Mouse (Mus musculus) regulatory T cell (primary cell): ENCODE measurements around the gene Gm128.

Source experiments
- in situ Hi-C: fragments of 300-600 bp; cut with MboI, MseI; formaldehyde crosslinking; loops from one replicate; pipeline ENCODE4 v1.15.1; 2025; ENCODE audit warnings: high pct_unique_total_duplicates

The Gm128 gene

DNA sequence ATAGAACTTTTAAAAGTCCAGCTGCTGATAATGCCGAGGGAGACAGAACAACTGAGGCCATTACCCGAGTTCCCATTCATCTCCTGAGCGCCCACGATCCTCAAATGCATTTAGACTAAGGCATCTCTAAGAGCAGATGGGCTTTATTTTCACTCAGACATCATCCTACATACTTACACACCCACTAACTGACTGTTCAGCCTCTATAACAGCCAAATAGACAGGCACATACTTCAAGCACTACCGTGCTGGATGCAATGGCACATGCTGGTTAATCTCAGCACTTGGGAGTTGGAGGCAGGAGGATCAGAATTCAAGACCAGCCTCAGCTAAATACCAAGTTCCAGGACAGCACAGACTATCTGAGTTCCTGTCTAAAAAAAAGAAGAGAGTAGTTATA lies 28.4 kb upstream of the Gm128 start:
- in situ Hi-C loops: loop anchor here (10.0 to 25.0 kb wide), 2 partner anchors 755 to 1332 kb away; partner anchors contain the start of gene Gm9117

GRCm38 (mm10) chr3:95267855-95268254 lies 26.5 kb upstream of the Gm128 start:
- in situ Hi-C loops: loop anchor here (10.0 to 25.0 kb wide), 2 partner anchors 753 to 1331 kb away; partner anchors contain the start of gene Gm9117

GRCm38 (mm10) chr3:95266052-95266451 lies 24.7 kb upstream of the Gm128 start:
- in situ Hi-C loops: loop anchor here (10.0 to 25.0 kb wide), 2 partner anchors 751 to 1329 kb away; partner anchors contain the start of gene Gm9117

- in situ Hi-C loops: loop anchor here (10.0 to 25.0 kb wide), 2 partner anchors 750 to 1327 kb away; partner anchors contain the start of gene Gm9117
Observed at GRCm38 (mm10) chr3:95264724-95265123, 23.3 kb upstream of the Gm128 start.

DNA sequence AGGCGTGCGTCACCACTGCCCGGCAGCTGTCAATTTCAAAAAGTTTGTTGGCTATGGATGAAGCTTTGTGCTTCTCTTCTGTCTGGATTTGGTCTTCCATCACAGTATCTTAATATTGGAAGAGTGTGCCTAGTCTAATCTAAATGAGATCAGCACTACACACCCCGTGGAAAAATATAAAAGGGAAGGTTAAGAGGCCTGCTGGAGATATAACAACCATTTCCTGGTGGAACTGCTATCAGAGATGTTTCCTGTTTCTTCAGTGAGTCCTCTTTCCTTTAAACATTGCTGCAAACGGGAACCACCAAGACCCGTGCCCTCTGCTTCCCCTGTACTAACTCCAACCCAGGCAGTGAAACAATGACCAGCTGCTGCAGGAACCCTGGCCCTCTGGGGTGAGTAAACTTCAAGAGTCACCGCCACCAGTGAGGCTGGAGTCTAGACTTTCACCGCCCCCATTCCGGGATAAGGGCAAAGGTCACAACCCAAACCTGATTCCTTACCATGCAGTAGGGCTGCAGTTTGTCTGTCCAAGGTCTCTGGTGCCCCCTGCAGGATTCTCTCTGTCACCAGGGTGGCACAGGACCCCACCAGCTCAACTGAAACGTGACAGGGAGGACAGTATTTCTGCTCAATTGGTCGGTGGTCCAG lies 21.8 kb upstream of the Gm128 start:
- in situ Hi-C loops: loop anchor here (10.0 to 25.0 kb wide), 2 partner anchors 748 to 1326 kb away; partner anchors contain the start of gene Gm9117

DNA sequence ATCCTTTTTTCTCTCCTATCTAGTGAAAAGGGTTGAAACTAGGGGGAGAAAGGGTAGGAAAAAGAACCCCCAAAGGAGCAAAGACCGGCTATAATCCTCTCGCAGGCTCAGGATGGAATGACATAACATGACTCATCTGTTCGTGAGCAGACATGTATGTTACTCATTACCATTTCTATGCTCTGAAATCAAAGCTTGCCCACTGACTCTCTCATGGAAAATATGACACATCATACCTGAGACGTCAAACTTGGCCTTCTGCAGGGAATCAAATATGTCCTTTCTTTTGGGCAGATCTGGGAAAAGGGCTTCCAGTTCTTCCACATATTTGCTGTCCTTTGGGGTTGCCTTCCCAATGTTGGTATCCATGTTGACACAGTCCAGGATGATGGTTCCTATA lies 20.6 kb upstream of the Gm128 start:
- in situ Hi-C loops: loop anchor here (10.0 to 25.0 kb wide), 2 partner anchors 747 to 1325 kb away; partner anchors contain the start of gene Gm9117

DNA sequence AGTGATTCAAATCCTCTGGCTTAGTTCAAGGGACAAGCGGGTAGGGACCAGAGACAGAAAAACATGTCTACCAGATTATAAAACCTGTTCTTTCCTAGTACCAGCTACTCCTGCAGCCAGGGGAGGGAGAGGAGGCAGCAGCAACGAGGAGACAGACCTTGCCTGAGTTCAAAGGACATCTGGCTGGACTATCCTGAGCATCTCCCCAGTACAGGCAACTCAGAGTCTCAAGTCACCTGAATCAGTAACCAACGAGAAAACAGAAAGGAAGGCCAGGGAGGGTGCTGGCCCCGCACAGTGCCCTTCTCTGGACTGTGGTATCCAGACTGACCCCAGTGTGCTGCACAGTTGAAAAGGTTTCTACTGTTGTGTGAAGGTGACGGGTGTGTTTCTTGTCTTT lies 15.5 kb upstream of the Gm128 start:
- in situ Hi-C loops: loop anchor here (25.0 kb wide), 1 partner anchor 1320 kb away; the partner anchor contains the start of gene Gm9117

- in situ Hi-C loops: loop anchor here (25.0 kb wide), 1 partner anchor 1314 kb away; the partner anchor contains the start of gene Gm9117
Observed at GRCm38 (mm10) chr3:95250783-95251424, 9.5 kb upstream of the Gm128 start, which contains the start of gene Bnipl. Gene Bnipl (minus strand): TSS chr3:95251193.

DNA sequence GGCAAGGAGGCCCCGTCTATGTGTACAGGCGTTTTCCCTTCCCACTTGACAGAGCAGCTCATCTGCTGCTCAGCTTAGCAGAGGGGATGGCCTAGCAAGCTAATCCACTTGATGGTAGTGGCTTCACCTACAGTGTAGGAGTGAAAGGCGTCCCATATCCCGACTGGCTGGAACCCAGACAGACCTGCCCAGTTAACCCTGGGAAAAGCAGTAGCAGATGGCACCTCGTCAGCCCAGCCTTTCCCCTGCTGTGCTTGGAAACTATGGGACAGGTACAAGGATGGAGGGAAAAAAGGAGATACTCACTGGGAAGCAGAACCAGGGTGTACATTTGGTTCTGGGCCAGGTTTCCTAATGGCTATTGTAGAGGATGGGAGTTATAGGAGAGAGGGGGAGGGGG lies 9.0 kb upstream of the Gm128 start:
- in situ Hi-C loops: loop anchor here (25.0 kb wide), 1 partner anchor 1313 kb away; the partner anchor contains the start of gene Gm9117

- in situ Hi-C loops: no loop called here
Observed at GRCm38 (mm10) chr3:95247660-95248336, 6.4 kb upstream of the Gm128 start.

GRCm38 (mm10) chr3:95246465-95247231 lies 5.2 kb upstream of the Gm128 start:
- in situ Hi-C loops: no loop called here

DNA sequence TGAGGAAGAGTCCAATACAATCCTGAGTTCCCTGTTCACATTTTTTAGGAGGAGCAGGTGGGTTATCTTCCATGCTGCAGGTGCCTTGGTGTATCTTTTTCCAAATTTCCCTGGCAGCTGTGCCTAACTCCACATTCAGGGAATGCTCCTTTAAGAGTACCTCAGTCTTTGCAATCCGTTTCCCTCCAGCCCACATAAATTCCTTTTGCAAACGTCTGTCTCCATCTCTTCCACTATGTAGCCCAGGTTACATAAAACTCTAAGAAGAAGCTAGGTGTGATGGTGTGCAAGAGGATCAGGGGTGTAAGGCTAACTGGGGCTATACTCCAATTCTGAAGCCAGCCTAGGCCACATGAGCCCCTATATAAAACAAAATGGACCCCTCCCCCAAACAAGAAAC lies 1.7 kb upstream of the Gm128 start:
- in situ Hi-C loops: no loop called here

- in situ Hi-C loops: no loop called here
Observed at GRCm38 (mm10) chr3:95240900-95241299, 498 bp downstream of the Gm128 start.

DNA sequence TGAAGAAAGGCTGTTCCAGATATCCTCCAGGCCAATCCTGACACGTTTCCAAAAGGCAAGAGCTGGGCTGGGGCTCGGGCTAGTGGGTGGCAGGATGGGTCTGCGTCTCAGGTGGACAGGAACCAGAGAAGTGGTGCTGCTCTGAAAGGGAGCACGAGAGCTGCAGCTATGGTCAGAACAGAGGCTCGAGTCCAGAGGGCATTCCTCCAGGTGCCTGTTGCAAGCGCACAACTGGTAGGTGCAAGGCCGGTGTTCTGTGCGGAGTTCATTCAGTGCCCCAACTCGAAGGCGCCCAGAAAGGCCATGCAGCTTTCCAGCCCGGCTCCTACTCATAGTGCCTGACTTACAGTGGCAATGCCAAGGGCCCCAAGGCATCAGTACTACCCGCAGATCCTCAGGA lies 1.4 kb downstream of the Gm128 start:
- in situ Hi-C loops: no loop called here

DNA sequence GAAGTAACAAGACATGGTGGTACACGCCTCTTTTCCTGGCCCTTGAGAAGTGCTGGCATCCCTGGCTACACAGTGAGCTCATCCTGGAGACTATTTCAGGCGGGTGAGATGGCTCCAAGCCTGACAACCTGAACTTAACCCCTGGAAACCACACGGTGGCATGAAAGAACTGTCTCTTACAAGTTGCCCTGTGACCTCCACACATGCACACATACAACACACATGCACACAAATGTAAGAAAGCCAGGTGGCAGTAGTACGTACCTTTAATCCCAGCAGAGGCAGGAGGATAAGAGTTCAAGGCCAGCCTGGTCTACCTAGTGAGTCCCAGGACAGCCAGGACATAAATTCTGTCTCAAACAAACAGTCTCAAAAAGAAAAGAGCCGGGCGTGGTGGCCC lies 2.4 kb downstream of the Gm128 start:
- in situ Hi-C loops: no loop called here

DNA sequence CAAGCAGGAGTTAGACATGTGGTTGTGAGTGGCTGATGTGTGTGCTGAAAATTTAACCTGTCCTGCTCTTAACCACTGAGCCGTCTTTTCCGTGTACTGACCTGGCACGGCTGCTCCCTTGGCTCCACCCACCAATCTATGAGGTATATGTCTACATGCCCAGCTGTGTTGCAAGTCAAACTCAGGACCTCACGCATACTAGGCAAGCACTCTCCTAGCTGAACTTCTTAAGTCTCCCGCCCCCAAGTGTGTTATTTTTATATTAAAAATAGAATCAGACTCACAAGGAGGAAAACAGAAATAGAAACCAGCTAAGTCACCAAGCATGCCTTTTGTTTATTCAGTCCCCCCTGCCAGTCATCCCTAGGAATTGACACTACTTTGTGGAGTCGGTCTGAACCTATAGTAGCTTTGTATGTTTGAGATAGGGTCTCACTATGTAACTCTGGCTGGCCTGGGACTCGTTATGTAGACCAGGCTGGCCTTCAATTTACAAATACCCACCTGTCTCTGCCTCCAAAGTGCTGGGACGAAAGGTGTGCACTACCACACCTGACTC lies 3.8 kb downstream of the Gm128 start:
- in situ Hi-C loops: no loop called here

DNA sequence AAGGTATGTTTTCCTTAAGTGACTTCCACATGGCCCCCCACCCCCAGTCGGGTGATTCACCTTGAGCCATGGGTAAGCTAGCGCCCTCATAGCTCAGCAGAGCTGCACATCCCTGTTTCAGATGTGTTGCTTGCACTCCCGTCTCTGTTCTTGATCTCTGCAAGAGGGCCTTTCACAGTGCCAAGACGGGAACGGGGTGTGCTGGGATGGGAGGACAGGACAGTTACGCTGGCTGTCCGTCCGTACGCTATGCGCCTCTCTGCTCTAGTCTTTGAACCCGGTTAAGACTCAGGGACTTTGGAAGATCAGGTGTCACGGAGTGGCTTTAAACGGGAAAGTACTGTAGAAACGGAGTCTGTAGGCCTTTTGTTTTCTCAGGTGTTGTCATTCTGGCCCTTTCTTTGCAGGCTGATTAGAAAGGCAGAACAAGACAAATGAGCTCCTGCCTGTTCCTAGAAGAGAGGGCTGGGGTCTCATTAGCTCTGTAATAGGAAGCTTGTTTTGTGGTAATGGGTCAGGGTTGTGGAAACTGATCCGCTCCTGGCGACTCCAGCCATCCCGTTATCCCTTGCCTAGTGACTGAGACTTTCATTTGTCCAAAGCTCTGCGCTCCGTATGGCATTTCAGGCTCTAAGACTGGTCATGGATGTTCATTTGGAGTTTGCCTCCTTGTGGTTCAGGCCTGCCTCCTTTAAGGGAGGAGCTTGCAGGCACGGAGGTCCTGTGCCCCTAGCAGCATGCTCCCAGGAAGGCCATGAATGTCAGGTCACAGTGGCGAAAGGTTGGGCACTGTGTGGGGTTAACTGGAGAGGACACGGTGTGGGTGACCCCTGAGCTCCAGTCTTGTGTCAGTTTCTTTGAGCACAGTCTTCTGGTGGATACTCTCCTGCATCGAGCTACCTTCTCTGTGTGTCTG lies 5.8 kb downstream of the Gm128 start:
- in situ Hi-C loops: no loop called here

DNA sequence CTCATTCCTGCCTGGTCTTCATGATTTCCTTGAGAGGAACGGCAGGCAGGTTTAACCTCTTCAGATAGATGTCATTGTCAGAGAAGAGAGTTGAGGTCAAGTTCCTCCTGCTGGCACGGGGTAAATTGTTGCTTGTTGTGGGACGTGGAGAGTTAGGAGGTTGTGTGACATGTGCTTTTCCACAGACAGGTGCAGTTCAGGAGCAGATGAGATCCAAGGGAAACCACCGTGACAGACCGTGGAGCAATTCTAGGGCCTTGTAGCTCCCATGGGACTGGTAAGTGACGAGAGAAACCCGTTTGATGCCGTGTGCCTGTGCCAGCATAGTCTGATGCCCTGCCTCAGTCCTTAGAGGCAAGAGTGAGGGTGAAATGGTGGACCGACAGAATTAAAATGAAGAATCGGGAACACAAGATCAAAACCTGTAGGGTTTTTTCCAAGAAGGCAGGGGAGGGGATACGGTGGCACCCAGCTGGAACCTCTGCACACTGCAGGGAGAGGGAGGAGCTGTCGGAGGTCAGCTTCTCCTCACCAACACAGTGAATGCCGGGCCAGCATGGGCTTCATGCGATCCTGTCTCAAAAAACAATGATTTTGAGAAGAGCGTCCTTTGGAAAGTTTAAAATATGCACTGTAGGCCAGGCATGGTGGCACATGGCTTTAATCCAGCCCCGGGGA lies 8.0 kb downstream of the Gm128 start:
- in situ Hi-C loops: no loop called here

- in situ Hi-C loops: no loop called here
Observed at GRCm38 (mm10) chr3:95232771-95233170, 8.6 kb downstream of the Gm128 start.
